Mouse (Mus musculus) E14TG2a.4 (cell line): ENCODE data around the gene Zkscan2.

Experiments used
- CTCF ChIP-seq: conservative IDR thresholded peaks from 2 replicates; pipeline ENCODE4 v1.5.1; 2014; ENCODE audit warnings: low read length
- NANOG ChIP-seq: IDR thresholded peaks from 2 replicates; pipeline ENCODE4 v1.6.1; 2014; ENCODE audit warnings: borderline replicate concordance, low read length, mixed read lengths
- POU5F1 ChIP-seq: IDR thresholded peaks from 2 replicates; pipeline ENCODE4 v1.6.1; 2014; ENCODE audit warnings: low read length, borderline replicate concordance

GRCm38 (mm10) chr7:123448794-123449193 is 51.5 kb downstream of the Zkscan2 start:
- TF ChIP-seq CTCF (no peak), POU5F1 (no peak), NANOG (no peak)
